Mouse (Mus musculus) heart, adult 2 months (tissue): ENCODE measurements around the gene 2300009A05Rik.

ENCODE experiments used
- EP300 ChIP-seq: fragments of 200-500 bp; IDR thresholded peaks from 2 replicates; pipeline ENCODE4 v1.6.1; 2011; ENCODE audit warnings: low read depth, low read length, control low read depth; ENCODE audit not compliant: insufficient read depth
- POLR2A ChIP-seq: fragments of 200-500 bp; IDR thresholded peaks from 2 replicates; pipeline ENCODE4 v1.6.1; 2011; ENCODE audit warnings: mild to moderate bottlenecking, low read depth, low read length, control low read depth; ENCODE audit not compliant: insufficient read depth

GRCm38 (mm10) chr9:63348146-63348545 lies 50.9 kb downstream of the 2300009A05Rik start:
- no peak for TF ChIP-seq EP300
- no peak for TF ChIP-seq POLR2A
